Mouse (Mus musculus): ENCODE data around the gene Mocs2.

GRCm38 (mm10) chr13:114834580-114834979 is 16.5 kb downstream of the Mocs2 start:
- no peak for TF ChIP-seq CTCF (IDR thresholded peaks at IDR 0.05; ENCODE audit: low read depth)
- no peak for TF ChIP-seq EP300 (IDR thresholded peaks at IDR 0.05; ENCODE audit: low read depth)
